Mouse (Mus musculus) ES-E14 (cell line): ENCODE measurements at regions not wholly inside any gene's neighbourhood (a gene's known extent, or its start where the extent isn't known, plus 50 kb on each side); places are given as distances from the start of the nearest gene placed in this dataset.

Source experiments
- CHD2 ChIP-seq: IDR thresholded peaks from 2 replicates; pipeline ENCODE4 v1.6.1; 2014; ENCODE audit warnings: mild to moderate bottlenecking, low read depth, low read length, inconsistent platforms
- HCFC1 ChIP-seq: IDR thresholded peaks from 2 replicates; pipeline ENCODE4 v1.6.1; 2012; ENCODE audit warnings: low read length, inconsistent platforms, borderline replicate concordance; ENCODE audit not compliant: insufficient read depth
- MAFK ChIP-seq: IDR thresholded peaks from 2 replicates; pipeline ENCODE4 v1.6.1; 2014; ENCODE audit warnings: mild to moderate bottlenecking, low read depth, low read length, inconsistent platforms; ENCODE audit not compliant: insufficient read depth
- ZC3H11A ChIP-seq: IDR thresholded peaks from 2 replicates; pipeline ENCODE4 v1.6.1; 2012; ENCODE audit warnings: low read depth, mild to moderate bottlenecking, inconsistent platforms, low read length, borderline replicate concordance
- ZNF384 ChIP-seq: IDR thresholded peaks from 2 replicates; pipeline ENCODE4 v1.6.1; 2012; ENCODE audit warnings: low read depth, low read length, inconsistent platforms

GRCm38 (mm10) chr14:72027362-72028020 lies 464.1 kb downstream of the Gm9195 start:
- TF ChIP-seq ZC3H11A (no peak), ZNF384 (no peak), CHD2 (no peak), MAFK (no peak), HCFC1 (no peak)
